Mouse (Mus musculus) embryo, embryonic 10 days (tissue): ENCODE data around the gene Lmbrd2.
"Not testable (repeated sequence)": the region's sequence is repeated elsewhere in the genome, so short reads cannot be mapped to it uniquely, and the experiment has no call there.

Source experiments
- DNase-seq: peaks from one replicate; pipeline ENCODE4 v3.0.0-alpha.2; 2015; ENCODE audit warnings: low spot score

The Lmbrd2 gene

GRCm38 (mm10) chr15:9134891-9135507 lies 5.4 kb upstream of the Lmbrd2 start:
- no peak for DNase-seq

DNA sequence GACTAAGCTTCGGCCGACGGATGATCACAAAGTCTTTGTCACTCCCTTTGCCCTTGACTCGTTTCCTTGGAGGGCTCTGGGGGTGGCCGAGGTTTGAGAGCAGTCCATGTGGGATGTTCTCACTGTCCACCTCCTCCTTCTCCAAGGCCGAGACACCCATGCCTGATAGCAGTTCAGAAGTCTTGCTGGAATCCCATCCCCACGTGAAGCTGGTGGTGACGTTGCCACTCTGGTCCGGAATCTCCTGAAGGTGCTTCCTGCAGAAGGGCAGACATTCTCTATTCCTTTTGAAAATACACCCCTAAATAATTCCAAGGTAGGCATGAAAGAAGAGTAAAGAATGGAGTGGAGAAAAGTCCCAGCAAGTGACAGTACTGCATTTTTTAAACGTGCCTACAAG lies 903 bp upstream of the Lmbrd2 start:
- peak; percentile 25 for DNase-seq

- DNase-seq, result peak; percentile 59
These were observed 378 bp downstream of the Lmbrd2 start for GRCm38 (mm10) chr15:9140684-9141171.

GRCm38 (mm10) chr15:9155325-9155724 lies 15.0 kb downstream of the Lmbrd2 start, which contains the start of gene Skp2:
Gene Skp2, minus strand, starts transcription at chr15:9155425.
- DNase-seq, result no peak

DNA sequence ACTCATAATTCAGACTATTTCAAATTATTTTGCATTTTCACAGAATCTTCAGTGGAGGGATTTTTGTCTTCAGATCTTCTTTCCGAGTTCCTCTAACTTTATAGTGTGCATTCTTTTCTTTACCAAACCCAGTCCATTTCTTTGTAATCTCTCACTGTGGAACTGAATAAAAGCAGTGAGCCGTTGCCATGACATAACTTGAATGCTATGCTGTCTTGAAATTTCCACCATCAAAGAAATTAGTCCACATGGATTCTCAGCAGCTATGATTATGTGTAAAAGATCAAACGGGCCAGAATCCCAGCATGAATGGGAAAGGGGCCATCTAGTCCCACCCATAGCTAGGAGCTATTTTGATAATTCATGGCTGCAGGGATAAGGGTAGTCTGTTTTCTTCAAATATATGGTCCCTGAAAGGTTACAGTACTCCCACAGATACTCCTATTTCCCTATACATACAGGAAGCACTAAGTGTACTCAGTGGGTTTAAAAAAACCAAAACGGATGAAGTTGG lies 22.3 kb downstream of the Lmbrd2 start:
- no peak for DNase-seq

DNA sequence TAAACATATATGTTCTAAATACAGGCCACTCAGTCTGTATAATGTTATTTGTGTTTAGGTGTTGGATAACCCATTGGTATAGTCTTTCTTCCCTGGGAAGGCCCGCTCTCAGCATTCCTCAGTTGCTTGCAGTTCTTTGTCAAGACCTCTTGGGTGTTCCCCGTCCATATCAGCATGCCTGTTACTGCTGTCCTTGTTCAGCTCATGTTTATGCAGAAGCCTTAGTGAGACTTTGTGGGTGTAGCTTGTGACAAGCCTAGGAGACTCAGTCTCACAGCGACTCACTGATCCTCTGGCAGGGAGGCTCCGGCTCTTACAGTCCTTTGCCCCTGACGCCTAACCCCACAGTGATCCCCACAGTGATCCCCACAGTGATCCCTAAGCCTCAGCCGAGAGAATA lies 23.8 kb downstream of the Lmbrd2 start:
- DNase-seq, result no peak

GRCm38 (mm10) chr15:9177038-9177437 lies 36.7 kb downstream of the Lmbrd2 start:
- DNase-seq, result no peak

- no peak for DNase-seq
These were observed 43.6 kb downstream of the Lmbrd2 start for GRCm38 (mm10) chr15:9183995-9184394.

GRCm38 (mm10) chr15:9189796-9190195 lies 49.4 kb downstream of the Lmbrd2 start:
- no peak for DNase-seq

DNA sequence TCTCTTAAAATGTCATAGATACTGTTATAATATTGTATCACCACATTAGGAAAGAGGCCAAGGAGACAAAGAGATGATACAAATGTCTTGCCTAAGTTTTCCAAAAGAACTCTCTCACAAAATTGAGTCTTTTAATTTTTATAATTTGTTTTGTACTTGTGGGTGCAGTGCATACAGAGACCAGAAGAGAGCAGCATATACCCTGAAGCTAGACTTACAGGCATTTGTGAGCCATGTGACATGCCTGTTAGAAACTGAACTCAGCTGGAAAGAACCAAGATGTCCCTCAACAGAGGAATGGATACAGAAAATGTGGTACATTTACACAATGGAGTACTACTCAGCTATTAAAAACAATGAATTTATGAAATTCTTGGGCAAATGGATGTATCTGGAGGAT lies 52.3 kb downstream of the Lmbrd2 start:
- DNase-seq, result peak; percentile 21

GRCm38 (mm10) chr15:9198421-9198820 lies 58.1 kb downstream of the Lmbrd2 start:
- no peak for DNase-seq

- DNase-seq, result no peak
These were observed 71.5 kb downstream of the Lmbrd2 start for GRCm38 (mm10) chr15:9211891-9212290.

GRCm38 (mm10) chr15:9213026-9213425 lies 72.7 kb downstream of the Lmbrd2 start:
- DNase-seq, result not testable (repeated sequence)

GRCm38 (mm10) chr15:9213431-9213830 lies 73.1 kb downstream of the Lmbrd2 start:
- DNase-seq, result not testable (repeated sequence)

DNA sequence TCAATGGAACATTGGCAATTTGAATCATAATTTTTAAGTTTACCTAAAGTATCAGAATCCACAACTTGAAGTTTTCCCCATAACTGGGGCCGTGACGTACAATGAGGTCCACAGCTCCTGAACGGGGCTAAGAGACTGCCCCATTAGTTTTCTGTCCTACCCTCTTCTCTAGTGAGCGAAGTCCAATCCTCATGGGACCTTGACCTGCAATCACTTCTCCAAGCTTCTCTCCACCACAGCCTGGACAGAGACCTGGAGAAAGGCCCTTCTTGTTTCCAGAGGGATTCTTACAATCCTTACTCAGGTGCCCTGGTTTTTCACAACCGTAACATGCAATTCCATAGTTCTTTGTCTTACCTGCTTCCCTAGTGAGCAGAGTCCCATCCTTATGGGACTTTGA lies 76.1 kb downstream of the Lmbrd2 start:
- no peak for DNase-seq

GRCm38 (mm10) chr15:9230917-9231316 lies 90.6 kb downstream of the Lmbrd2 start:
- DNase-seq, result not testable (repeated sequence)

GRCm38 (mm10) chr15:9246345-9246744 lies 106.0 kb downstream of the Lmbrd2 start:
- no peak for DNase-seq
